Mouse (Mus musculus) spleen, postnatal 14 days (tissue): ENCODE measurements around the gene Rab5if.
"Not testable (repeated sequence)": the region's sequence is repeated elsewhere in the genome, so short reads cannot be mapped to it uniquely, and the experiment has no call there.

Experiments
- DNase-seq, 2 experiments: peaks; one replicate each; pipeline ENCODE4 v3.0.0; 2021 to 2022; ENCODE audit warnings: low spot score in 2 of 2

Gene Rab5if

GRCm38 (mm10) chr2:156862772-156863486 lies at the start of gene Rab5if:
TSS of gene Rab5if (plus strand) at chr2:156863128.
- DNase-seq = peak; percentile 96 to 98

- DNase-seq = no peak
Observed at GRCm38 (mm10) chr2:156814344-156814801, 48.6 kb upstream of the Rab5if start.

- DNase-seq = no peak
Observed at GRCm38 (mm10) chr2:156814893-156815292, 48.0 kb upstream of the Rab5if start.

- no peak for DNase-seq
Observed at GRCm38 (mm10) chr2:156815412-156815811, 47.5 kb upstream of the Rab5if start.

GRCm38 (mm10) chr2:156816116-156816515 lies 46.8 kb upstream of the Rab5if start:
- no peak for DNase-seq

GRCm38 (mm10) chr2:156825128-156825527 lies 37.8 kb upstream of the Rab5if start:
- not testable (repeated sequence) for DNase-seq

GRCm38 (mm10) chr2:156834336-156834735 lies 28.6 kb upstream of the Rab5if start:
- no peak for DNase-seq

GRCm38 (mm10) chr2:156838839-156839238 lies 24.1 kb upstream of the Rab5if start:
- no peak for DNase-seq

GRCm38 (mm10) chr2:156839319-156840191 lies 23.4 kb upstream of the Rab5if start, which contains the start of gene Tgif2:
TSS of gene Tgif2 (plus strand) at chr2:156840007.
- DNase-seq = peak; percentile 34 to 52

GRCm38 (mm10) chr2:156840301-156841027 lies 22.5 kb upstream of the Rab5if start:
- peak in 1 of 2 experiments; percentile 11 for DNase-seq

- peak in 1 of 2 experiments; percentile 28 for DNase-seq
Observed at GRCm38 (mm10) chr2:156841028-156841840, 21.7 kb upstream of the Rab5if start.

- peak in 1 of 2 experiments; percentile 20 for DNase-seq
Observed at GRCm38 (mm10) chr2:156841841-156842706, 20.9 kb upstream of the Rab5if start.

GRCm38 (mm10) chr2:156842711-156843110 lies 20.2 kb upstream of the Rab5if start:
- no peak for DNase-seq

GRCm38 (mm10) chr2:156843331-156843730 lies 19.6 kb upstream of the Rab5if start:
- DNase-seq = no peak

GRCm38 (mm10) chr2:156844715-156845114 lies 18.2 kb upstream of the Rab5if start:
- DNase-seq = no peak

- DNase-seq = no peak
Observed at GRCm38 (mm10) chr2:156847653-156848052, 15.3 kb upstream of the Rab5if start.

GRCm38 (mm10) chr2:156848526-156849182 lies 14.3 kb upstream of the Rab5if start:
- no peak for DNase-seq

GRCm38 (mm10) chr2:156850505-156850904 lies 12.4 kb upstream of the Rab5if start:
- no peak for DNase-seq

- not testable (repeated sequence) for DNase-seq
Observed at GRCm38 (mm10) chr2:156853584-156853983, 9.3 kb upstream of the Rab5if start.
